ENCODE assay signal across 21 mouse cellular contexts in the genomic region with DNA sequence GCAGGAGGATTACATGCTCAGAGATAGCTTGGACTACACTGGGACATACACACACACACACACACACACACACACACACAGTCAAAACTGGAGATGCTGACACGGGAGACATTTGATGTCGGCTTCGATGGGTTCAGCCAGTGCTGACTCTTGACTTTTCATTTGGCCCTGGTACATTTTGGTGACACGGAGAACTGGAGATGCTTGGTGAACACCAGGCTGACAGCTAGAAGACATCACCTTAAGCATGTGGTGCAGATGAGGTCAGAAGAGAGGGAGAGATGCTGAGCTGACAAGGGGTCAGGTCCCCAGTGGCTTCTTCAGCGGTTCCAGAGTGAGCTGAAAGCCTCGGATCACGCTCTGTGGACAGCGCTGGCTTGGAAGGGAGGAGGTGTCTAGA. TPM values are rescaled to one million over a fixed set of nuclear protein-coding genes. Genes with fewer than 3 reads are reported as not detected.
"Had no signal": no experiment of that assay in that cellular context is flagged by ENCODE, and none has a peak within 500 bp of the region (broad histone marks: within the 10 kb centered on the region; RNA-seq: fewer than 3 reads in every experiment).

No protein-coding gene starts in this region.

- H3K27ac ChIP-seq: midbrain, embryonic 10.5 days; midbrain, embryonic 12.5 days; neural tube, embryonic 13.5 days; neural tube, embryonic 15.5 days; stomach, embryonic 15.5 days; stomach, postnatal 0 days had no signal

- DNase-seq: lung, adult 18-20 months; lung, embryonic 14.5 days; lung, postnatal 10 days; lung, postnatal 4 days; midbrain, embryonic 14.5 days; retina, postnatal 1 day; right cerebral cortex, adult 18-20 months; right cerebral cortex, postnatal 25 days; right cerebral cortex, postnatal 4 days; thymus, adult 2 months; thymus, postnatal 25 days; thymus, postnatal 4 days had no signal

- H3K4me3 ChIP-seq: midbrain, embryonic 10.5 days; midbrain, embryonic 12.5 days; myocyte; neural tube, embryonic 13.5 days; neural tube, embryonic 15.5 days; stomach, embryonic 15.5 days had no signal

RNA-seq across cellular contexts. Expression of a gene that starts 10.5 kb away (rescaled TPM):
- total RNA-seq: megakaryocyte, adult 5-6 weeks; megakaryocyte-erythroid progenitor cell, adult 5-6 weeks had no signal

RNA-seq across cellular contexts. Expression of a gene that starts 12.4 kb away (rescaled TPM):
- total RNA-seq: megakaryocyte, adult 5-6 weeks; megakaryocyte-erythroid progenitor cell, adult 5-6 weeks had no signal

RNA-seq across cellular contexts. Expression of a gene that starts 43.1 kb away (rescaled TPM):
- total RNA-seq: megakaryocyte, adult 5-6 weeks; megakaryocyte-erythroid progenitor cell, adult 5-6 weeks had no signal

RNA-seq across cellular contexts. Expression of a gene that starts 48.0 kb away (rescaled TPM):
- total RNA-seq: megakaryocyte, adult 5-6 weeks had no signal
